Mouse (Mus musculus): ENCODE measurements around the gene Frg2f1. TPM values are rescaled to one million over a fixed set of nuclear protein-coding genes. Genes with fewer than 3 reads are reported as not detected.
"Not testable (repeated sequence)": the region's sequence is repeated elsewhere in the genome, so short reads cannot be mapped to it uniquely, and the experiment has no call there.

Frg2f1 gene
- polyA plus RNA-seq, 1 experiment from 2014 or later = 2.3 TPM

GRCm38 (mm10) chr4:119550864-119551263 is 11.5 kb upstream of the Frg2f1 start:
- Histone ChIP-seq H3K9me3 (ENCODE audit: control insufficient read depth, low read length) (no peaks in the 10 kb centered on the region), H3K4me1 (ENCODE audit: control insufficient read depth, insufficient read depth, low read length) (no peaks in the 10 kb centered on the region), H3K4me3 (ENCODE audit: low read depth, low read length) (no peak overlapping the region), H3K27me3 (ENCODE audit: control insufficient read depth, insufficient read depth, low read length) (no peaks in the 10 kb centered on the region), H3K9ac (ENCODE audit: low read length) (no peak overlapping the region), H3K36me3 (ENCODE audit: control insufficient read depth, insufficient read depth, low read length) (no peaks in the 10 kb centered on the region), H3K4me2 (ENCODE audit: low read depth, severe bottlenecking) (no peak overlapping the region), H3K27ac (replicated peaks; ENCODE audit: low read depth, low read length) (no peak overlapping the region)
- no peak for ATAC-seq (ENCODE audit: insufficient number of reproducible peaks, low FRiP score, low TSS enrichment, low read depth)
- no peak for DNase-seq (ENCODE audit: low spot score)
- 91% methylated on average over 1 of the region's 1 CpGs for WGBS

DNA sequence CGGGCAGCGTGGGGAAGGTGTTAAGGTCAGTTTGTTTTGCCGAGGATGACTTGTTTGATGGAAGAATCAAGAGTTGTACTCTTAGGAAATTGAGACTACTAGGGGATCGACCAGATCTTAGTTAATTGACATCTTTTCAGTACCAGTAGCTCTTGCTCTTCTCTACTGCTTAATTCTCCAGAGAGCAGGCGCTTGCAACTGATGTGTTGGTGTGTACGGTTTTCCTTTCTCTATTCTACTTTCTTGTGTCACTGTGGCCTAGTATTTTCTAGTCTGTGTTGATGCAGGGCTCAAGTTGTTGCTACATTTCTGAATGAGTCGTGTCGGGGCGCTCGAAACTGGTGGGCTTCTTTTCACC is 1.2 kb upstream of the Frg2f1 start:
- H3K9ac ChIP-seq (ENCODE audit: low read length) = peak overlapping the region; percentile 96
- H3K9me3 ChIP-seq (ENCODE audit: control insufficient read depth, low read length) = no peaks in the 10 kb centered on the region
- no peak for DNase-seq (ENCODE audit: low spot score)
- no peak overlapping the region for H3K27ac ChIP-seq (replicated peaks; ENCODE audit: low read depth, low read length)
- no peak for ATAC-seq (ENCODE audit: insufficient number of reproducible peaks, low FRiP score, low TSS enrichment, low read depth)
- peak overlapping the region; percentile 69 for H3K4me2 ChIP-seq (ENCODE audit: low read depth, severe bottlenecking)
- WGBS = 8% methylated on average over 10 of the region's 10 CpGs
- peak overlapping the region; percentile 95 for H3K4me3 ChIP-seq (ENCODE audit: low read depth, low read length)
- no peaks in the 10 kb centered on the region for H3K27me3 ChIP-seq (ENCODE audit: control insufficient read depth, insufficient read depth, low read length)
- H3K4me1 ChIP-seq (ENCODE audit: control insufficient read depth, insufficient read depth, low read length) = 0 out of 2 replicates have a peak, but pooled peaks cover 3% of the 10 kb centered on the region
- no peaks in the 10 kb centered on the region for H3K36me3 ChIP-seq (ENCODE audit: control insufficient read depth, insufficient read depth, low read length)

- DNase-seq (ENCODE audit: low spot score) (peak; percentile 68), ATAC-seq (ENCODE audit: insufficient number of reproducible peaks, low FRiP score, low TSS enrichment, low read depth) (peak; percentile 67)
- peak overlapping the region; percentile 69 for H3K4me2 ChIP-seq (ENCODE audit: low read depth, severe bottlenecking)
- H3K27me3 ChIP-seq (ENCODE audit: control insufficient read depth, insufficient read depth, low read length) = no peaks in the 10 kb centered on the region
- 0 out of 2 replicates have a peak, but pooled peaks cover 3% of the 10 kb centered on the region for H3K4me1 ChIP-seq (ENCODE audit: control insufficient read depth, insufficient read depth, low read length)
- H3K4me3 ChIP-seq (ENCODE audit: low read depth, low read length) = peak overlapping the region; percentile 95
- H3K36me3 ChIP-seq (ENCODE audit: control insufficient read depth, insufficient read depth, low read length) = no peaks in the 10 kb centered on the region
- WGBS = under 1% methylated on average over 61 of the region's 76 CpGs
- H3K27ac ChIP-seq (replicated peaks; ENCODE audit: low read depth, low read length) = peak overlapping the region; percentile 97
- H3K9ac ChIP-seq (ENCODE audit: low read length) = peak overlapping the region; percentile 96
- H3K9me3 ChIP-seq (ENCODE audit: control insufficient read depth, low read length) = no peaks in the 10 kb centered on the region
Observed at GRCm38 (mm10) chr4:119539836-119540532, 655 bp upstream of the Frg2f1 start.

- WGBS = 67% methylated on average over 4 of the region's 4 CpGs
- no peak for ATAC-seq (ENCODE audit: insufficient number of reproducible peaks, low FRiP score, low TSS enrichment, low read depth)
- Histone ChIP-seq H3K4me2 (ENCODE audit: low read depth, severe bottlenecking) (no peak overlapping the region), H3K4me3 (ENCODE audit: low read depth, low read length) (no peak overlapping the region), H3K9me3 (ENCODE audit: control insufficient read depth, low read length) (no peaks in the 10 kb centered on the region), H3K9ac (ENCODE audit: low read length) (no peak overlapping the region), H3K4me1 (ENCODE audit: control insufficient read depth, insufficient read depth, low read length) (0 out of 2 replicates have a peak, but pooled peaks cover 3% of the 10 kb centered on the region), H3K27me3 (ENCODE audit: control insufficient read depth, insufficient read depth, low read length) (no peaks in the 10 kb centered on the region), H3K27ac (replicated peaks; ENCODE audit: low read depth, low read length) (no peak overlapping the region), H3K36me3 (ENCODE audit: control insufficient read depth, insufficient read depth, low read length) (no peaks in the 10 kb centered on the region)
- no peak for DNase-seq (ENCODE audit: low spot score)
Observed at GRCm38 (mm10) chr4:119537436-119537835, 1.9 kb downstream of the Frg2f1 start.

DNA sequence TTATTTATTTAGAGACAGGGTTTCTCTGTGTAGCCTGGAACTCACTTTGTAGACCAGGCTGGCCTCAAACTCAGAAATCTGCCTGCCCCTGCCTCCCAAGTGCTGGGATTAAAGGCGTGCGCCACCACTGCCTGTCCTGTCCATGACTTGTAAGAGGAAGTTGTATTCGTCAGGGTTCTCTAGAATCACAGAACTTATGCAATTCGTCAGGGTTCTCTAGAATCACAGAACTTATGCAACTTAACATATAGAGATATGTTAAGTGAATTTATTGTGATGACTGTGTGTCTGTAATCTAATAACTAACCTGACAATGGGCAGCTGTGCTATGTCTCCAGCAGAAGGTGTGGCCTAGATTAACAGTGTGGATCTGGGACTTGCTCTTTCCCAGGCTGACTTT is 2.7 kb downstream of the Frg2f1 start, which contains the start of gene Foxj3:
Gene Foxj3 (plus strand): TSS at position 390 of the 400 bp plus-strand sequence.
- not testable (repeated sequence) for H3K4me3 ChIP-seq (ENCODE audit: low read depth, low read length); ATAC-seq (ENCODE audit: insufficient number of reproducible peaks, low FRiP score, low TSS enrichment, low read depth); H3K4me1 ChIP-seq (ENCODE audit: control insufficient read depth, insufficient read depth, low read length); H3K36me3 ChIP-seq (ENCODE audit: control insufficient read depth, insufficient read depth, low read length); H3K4me2 ChIP-seq (ENCODE audit: low read depth, severe bottlenecking); H3K27ac ChIP-seq (replicated peaks; ENCODE audit: low read depth, low read length); H3K9me3 ChIP-seq (ENCODE audit: control insufficient read depth, low read length); DNase-seq (ENCODE audit: low spot score); H3K9ac ChIP-seq (ENCODE audit: low read length); H3K27me3 ChIP-seq (ENCODE audit: control insufficient read depth, insufficient read depth, low read length)
- 93% methylated on average over 4 of the region's 4 CpGs for WGBS

DNA sequence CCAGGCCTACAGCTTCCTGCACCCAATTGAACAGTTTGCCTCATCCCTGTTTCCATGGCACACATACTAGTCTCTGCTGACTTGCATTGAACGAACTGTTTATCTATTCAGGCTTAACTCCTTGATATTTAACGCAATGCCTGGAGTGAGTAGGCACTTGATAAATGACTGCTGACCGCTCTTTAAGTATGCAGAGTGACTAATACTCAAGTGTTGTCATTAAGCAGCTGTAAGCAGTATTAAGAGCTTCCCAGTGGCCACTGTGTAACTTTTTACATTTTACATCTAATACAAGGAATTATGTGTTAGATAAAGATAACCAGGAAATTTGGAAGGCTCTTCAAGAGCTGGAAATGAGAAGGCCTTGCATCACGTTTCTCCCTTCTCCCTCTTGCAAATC is 4.2 kb downstream of the Frg2f1 start:
- Histone ChIP-seq H3K36me3 (ENCODE audit: control insufficient read depth, insufficient read depth, low read length) (no peaks in the 10 kb centered on the region), H3K27ac (replicated peaks; ENCODE audit: low read depth, low read length) (no peak overlapping the region), H3K4me2 (ENCODE audit: low read depth, severe bottlenecking) (no peak overlapping the region), H3K9ac (ENCODE audit: low read length) (no peak overlapping the region), H3K4me3 (ENCODE audit: low read depth, low read length) (no peak overlapping the region), H3K27me3 (ENCODE audit: control insufficient read depth, insufficient read depth, low read length) (no peaks in the 10 kb centered on the region), H3K4me1 (ENCODE audit: control insufficient read depth, insufficient read depth, low read length) (no peaks in the 10 kb centered on the region), H3K9me3 (ENCODE audit: control insufficient read depth, low read length) (no peaks in the 10 kb centered on the region)
- no peak for DNase-seq (ENCODE audit: low spot score)
- 66% methylated on average over 4 of the region's 4 CpGs for WGBS
- no peak for ATAC-seq (ENCODE audit: insufficient number of reproducible peaks, low FRiP score, low TSS enrichment, low read depth)

GRCm38 (mm10) chr4:119531813-119532212 is 7.5 kb downstream of the Frg2f1 start:
- H3K27me3 ChIP-seq (ENCODE audit: control insufficient read depth, insufficient read depth, low read length) = no peaks in the 10 kb centered on the region
- no peaks in the 10 kb centered on the region for H3K9me3 ChIP-seq (ENCODE audit: control insufficient read depth, low read length)
- no peak overlapping the region for H3K9ac ChIP-seq (ENCODE audit: low read length)
- 58% methylated on average over 2 of the region's 2 CpGs for WGBS
- H3K4me1 ChIP-seq (ENCODE audit: control insufficient read depth, insufficient read depth, low read length) = no peaks in the 10 kb centered on the region
- H3K36me3 ChIP-seq (ENCODE audit: control insufficient read depth, insufficient read depth, low read length) = no peaks in the 10 kb centered on the region
- no peak overlapping the region for H3K4me2 ChIP-seq (ENCODE audit: low read depth, severe bottlenecking)
- no peak overlapping the region for H3K4me3 ChIP-seq (ENCODE audit: low read depth, low read length)
- no peak overlapping the region for H3K27ac ChIP-seq (replicated peaks; ENCODE audit: low read depth, low read length)
- DNase-seq (ENCODE audit: low spot score) (no peak), ATAC-seq (ENCODE audit: insufficient number of reproducible peaks, low FRiP score, low TSS enrichment, low read depth) (no peak)

DNA sequence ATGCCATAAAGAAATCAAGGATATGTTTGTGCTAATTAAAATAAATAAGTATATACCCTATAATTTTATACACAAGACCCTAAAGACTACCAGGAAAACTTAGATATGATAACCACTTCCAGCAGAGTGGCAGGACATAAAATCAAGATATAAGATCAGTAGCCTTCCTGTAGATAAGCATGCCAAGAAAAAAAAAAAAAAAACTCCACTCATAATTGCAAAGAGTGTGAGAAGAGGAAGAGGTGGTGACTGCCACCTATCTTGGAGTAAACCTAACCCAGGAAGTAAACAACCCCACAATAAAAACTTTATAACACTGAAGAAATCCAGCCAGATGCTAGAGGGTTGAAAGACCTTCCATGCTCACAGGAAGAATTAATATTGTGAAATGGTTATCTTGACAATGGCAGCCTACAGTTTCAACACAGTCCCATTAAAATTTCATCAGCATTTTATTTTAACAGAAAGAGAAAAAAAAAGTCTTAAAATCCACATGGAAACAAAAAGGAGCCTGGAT is 12.9 kb downstream of the Frg2f1 start:
- Histone ChIP-seq H3K9me3 (ENCODE audit: control insufficient read depth, low read length) (no peaks in the 10 kb centered on the region), H3K4me3 (ENCODE audit: low read depth, low read length) (no peak overlapping the region), H3K4me2 (ENCODE audit: low read depth, severe bottlenecking) (no peak overlapping the region), H3K36me3 (ENCODE audit: control insufficient read depth, insufficient read depth, low read length) (no peaks in the 10 kb centered on the region), H3K27ac (replicated peaks; ENCODE audit: low read depth, low read length) (no peak overlapping the region), H3K9ac (ENCODE audit: low read length) (no peak overlapping the region), H3K27me3 (ENCODE audit: control insufficient read depth, insufficient read depth, low read length) (no peaks in the 10 kb centered on the region), H3K4me1 (ENCODE audit: control insufficient read depth, insufficient read depth, low read length) (no peaks in the 10 kb centered on the region)
- DNase-seq (ENCODE audit: low spot score) (no peak), ATAC-seq (ENCODE audit: insufficient number of reproducible peaks, low FRiP score, low TSS enrichment, low read depth) (no peak)

- no peak for ATAC-seq (ENCODE audit: insufficient number of reproducible peaks, low FRiP score, low TSS enrichment, low read depth)
Observed at GRCm38 (mm10) chr4:119524466-119524865, 14.9 kb downstream of the Frg2f1 start.

More at GRCm38 (mm10) chr4:119524466-119524865, 14.9 kb downstream of the Frg2f1 start:
- no peak overlapping the region for H3K27ac ChIP-seq (replicated peaks; ENCODE audit: low read depth, low read length)
- H3K9ac ChIP-seq (ENCODE audit: low read length) = no peak overlapping the region
- H3K9me3 ChIP-seq (ENCODE audit: control insufficient read depth, low read length) = no peaks in the 10 kb centered on the region
- no peaks in the 10 kb centered on the region for H3K27me3 ChIP-seq (ENCODE audit: control insufficient read depth, insufficient read depth, low read length)
- H3K36me3 ChIP-seq (ENCODE audit: control insufficient read depth, insufficient read depth, low read length) = no peaks in the 10 kb centered on the region
- DNase-seq (ENCODE audit: low spot score) = no peak
- no peak overlapping the region for H3K4me2 ChIP-seq (ENCODE audit: low read depth, severe bottlenecking)
- H3K4me3 ChIP-seq (ENCODE audit: low read depth, low read length) = no peak overlapping the region
- 82% methylated on average over 2 of the region's 2 CpGs for WGBS
- H3K4me1 ChIP-seq (ENCODE audit: control insufficient read depth, insufficient read depth, low read length) = no peaks in the 10 kb centered on the region

All from limb, embryonic 11.5 days (tissue).